Mouse (Mus musculus): ENCODE measurements around the gene Ube2d3. TPM values are rescaled to one million over a fixed set of nuclear protein-coding genes. Genes with fewer than 3 reads are reported as not detected.

Gene Ube2d3
- polyA plus RNA-seq, 1 experiment from 2014 or later = 281 TPM

- no peak overlapping the region for H3K4me3 ChIP-seq (replicated peaks)
- no peak overlapping the region for H3K27ac ChIP-seq
- ATAC-seq (ENCODE audit: low read depth) (no peak), DNase-seq (no peak)
- no peaks in the 10 kb centered on the region for H3K27me3 ChIP-seq
- peaks cover 39% of the 10 kb centered on the region for H3K36me3 ChIP-seq
- 0 out of 2 replicates have a peak, but pooled peaks cover 5% of the 10 kb centered on the region for H3K4me1 ChIP-seq (replicated peaks)
- H3K9me3 ChIP-seq (replicated peaks) = 0 out of 2 replicates have a peak, but pooled peaks cover 4% of the 10 kb centered on the region
- H3K9ac ChIP-seq = no peak overlapping the region
- 73% methylated on average over 12 of the region's 12 CpGs for WGBS (ENCODE audit: insufficient replicate concordance)
- no peak overlapping the region for H3K4me2 ChIP-seq
Measured at GRCm38 (mm10) chr3:135411056-135411455, 26.9 kb upstream of the Ube2d3 start.

- no peak overlapping the region for H3K9ac ChIP-seq
- no peak overlapping the region for H3K27ac ChIP-seq
- H3K4me1 ChIP-seq (replicated peaks) = 0 out of 2 replicates have a peak, but pooled peaks cover 5% of the 10 kb centered on the region
- H3K9me3 ChIP-seq (replicated peaks) = 0 out of 2 replicates have a peak, but pooled peaks cover 4% of the 10 kb centered on the region
- WGBS (ENCODE audit: insufficient replicate concordance) = 82% methylated on average over 9 of the region's 9 CpGs
- no peaks in the 10 kb centered on the region for H3K27me3 ChIP-seq
- H3K36me3 ChIP-seq = peaks cover 39% of the 10 kb centered on the region
- no peak overlapping the region for H3K4me2 ChIP-seq
- no peak overlapping the region for H3K4me3 ChIP-seq (replicated peaks)
- ATAC-seq (ENCODE audit: low read depth) = no peak
- DNase-seq = no peak
Measured at GRCm38 (mm10) chr3:135411824-135412223, 26.1 kb upstream of the Ube2d3 start.

- H3K27me3 ChIP-seq = no peaks in the 10 kb centered on the region
- H3K36me3 ChIP-seq = peaks cover 12% of the 10 kb centered on the region
- no peak overlapping the region for H3K4me2 ChIP-seq
- no peak overlapping the region for H3K27ac ChIP-seq
- H3K4me3 ChIP-seq (replicated peaks) = no peak overlapping the region
- no peak for DNase-seq
- H3K4me1 ChIP-seq (replicated peaks) = peaks cover 29% of the 10 kb centered on the region
- no peak for ATAC-seq (ENCODE audit: low read depth)
- H3K9ac ChIP-seq = no peak overlapping the region
- H3K9me3 ChIP-seq (replicated peaks) = no peaks in the 10 kb centered on the region
- 72% methylated on average over 3 of the region's 3 CpGs for WGBS (ENCODE audit: insufficient replicate concordance)
Measured at GRCm38 (mm10) chr3:135417245-135417644, 20.7 kb upstream of the Ube2d3 start.

- ATAC-seq (ENCODE audit: low read depth) = no peak
- Histone ChIP-seq H3K4me3 (replicated peaks) (no peak overlapping the region), H3K9me3 (replicated peaks) (no peaks in the 10 kb centered on the region), H3K4me2 (no peak overlapping the region), H3K4me1 (replicated peaks) (peaks cover 30% of the 10 kb centered on the region), H3K36me3 (peaks cover 12% of the 10 kb centered on the region), H3K9ac (no peak overlapping the region), H3K27ac (no peak overlapping the region), H3K27me3 (no peaks in the 10 kb centered on the region)
- WGBS (ENCODE audit: insufficient replicate concordance) = 30% methylated on average over 3 of the region's 3 CpGs
- DNase-seq = no peak
Measured at GRCm38 (mm10) chr3:135417799-135418198, 20.1 kb upstream of the Ube2d3 start.

- Histone ChIP-seq H3K36me3 (peaks cover 6% of the 10 kb centered on the region), H3K9ac (peak overlapping the region; percentile 92), H3K27me3 (no peaks in the 10 kb centered on the region), H3K9me3 (replicated peaks) (no peaks in the 10 kb centered on the region), H3K4me2 (peak overlapping the region; percentile 77), H3K27ac (peak overlapping the region; percentile 74), H3K4me3 (replicated peaks) (peak overlapping the region; percentile 69), H3K4me1 (replicated peaks) (peaks cover 36% of the 10 kb centered on the region)
- DNase-seq (no peak), ATAC-seq (ENCODE audit: low read depth) (no peak)
- 62% methylated on average over 9 of the region's 9 CpGs for WGBS (ENCODE audit: insufficient replicate concordance)
Measured at GRCm38 (mm10) chr3:135420542-135421309, 17.2 kb upstream of the Ube2d3 start.

GRCm38 (mm10) chr3:135421310-135421594 lies 16.7 kb upstream of the Ube2d3 start:
- peak overlapping the region; percentile 74 for H3K27ac ChIP-seq
- peak overlapping the region; percentile 69 for H3K4me3 ChIP-seq (replicated peaks)
- H3K9ac ChIP-seq = peak overlapping the region; percentile 92
- peaks cover 4% of the 10 kb centered on the region for H3K36me3 ChIP-seq
- no peak for DNase-seq
- H3K9me3 ChIP-seq (replicated peaks) = no peaks in the 10 kb centered on the region
- H3K4me1 ChIP-seq (replicated peaks) = peaks cover 36% of the 10 kb centered on the region
- no peak for ATAC-seq (ENCODE audit: low read depth)
- no peaks in the 10 kb centered on the region for H3K27me3 ChIP-seq
- peak overlapping the region; percentile 77 for H3K4me2 ChIP-seq

- Histone ChIP-seq H3K9ac (peak overlapping the region; percentile 92), H3K36me3 (no peaks in the 10 kb centered on the region; the same call in 1 of the 2 replicates), H3K4me3 (replicated peaks) (peak overlapping the region; percentile 69), H3K4me2 (peak overlapping the region; percentile 77), H3K27me3 (no peaks in the 10 kb centered on the region), H3K9me3 (replicated peaks) (no peaks in the 10 kb centered on the region), H3K27ac (peak overlapping the region; percentile 84), H3K4me1 (replicated peaks) (peaks cover 36% of the 10 kb centered on the region)
- WGBS (ENCODE audit: insufficient replicate concordance) = 5% methylated on average over 8 of the region's 8 CpGs
- DNase-seq (no peak), ATAC-seq (ENCODE audit: low read depth) (no peak)
Measured at GRCm38 (mm10) chr3:135422232-135422855, 15.6 kb upstream of the Ube2d3 start.

- Histone ChIP-seq H3K36me3 (no peaks in the 10 kb centered on the region; the same call in 1 of the 2 replicates), H3K4me2 (peak overlapping the region; percentile 77), H3K27me3 (no peaks in the 10 kb centered on the region), H3K27ac (peak overlapping the region; percentile 84), H3K4me1 (replicated peaks) (peaks cover 33% of the 10 kb centered on the region), H3K4me3 (replicated peaks) (peak overlapping the region; percentile 69), H3K9ac (peak overlapping the region; percentile 92), H3K9me3 (replicated peaks) (no peaks in the 10 kb centered on the region)
- DNase-seq = peak; percentile 80
- under 1% methylated on average over 92 of the region's 103 CpGs for WGBS (ENCODE audit: insufficient replicate concordance)
- ATAC-seq (ENCODE audit: low read depth) = peak; percentile 96
Measured at GRCm38 (mm10) chr3:135422856-135423607, 14.9 kb upstream of the Ube2d3 start.

GRCm38 (mm10) chr3:135423608-135424212 lies 14.2 kb upstream of the Ube2d3 start, which contains the start of gene Cisd2:
TSS of gene Cisd2 (minus strand) at chr3:135423925.
- Histone ChIP-seq H3K4me2 (peak within 1 kb of the TSS; percentile 77), H3K4me1 (replicated peaks) (peaks cover 30% of the 10 kb centered on the region), H3K4me3 (replicated peaks) (peak within 1 kb of the TSS; percentile 69), H3K36me3 (no peaks in the 10 kb centered on the region), H3K9ac (peak within 1 kb of the TSS; percentile 92), H3K9me3 (replicated peaks) (no peaks in the 10 kb centered on the region), H3K27me3 (no peaks in the 10 kb centered on the region), H3K27ac (peak within 1 kb of the TSS; percentile 84)
- ATAC-seq (ENCODE audit: low read depth) (peak; percentile 3; the same call in 1 of the 2 replicates), DNase-seq (no peak)
- 1% methylated on average over 8 of the region's 8 CpGs for WGBS (ENCODE audit: insufficient replicate concordance)

GRCm38 (mm10) chr3:135436901-135437616 lies 890 bp upstream of the Ube2d3 start:
- peak overlapping the region; percentile 85 for H3K4me2 ChIP-seq
- no peaks in the 10 kb centered on the region for H3K27me3 ChIP-seq
- H3K36me3 ChIP-seq = 0 out of 2 replicates have a peak, but pooled peaks cover 3% of the 10 kb centered on the region
- peak overlapping the region; percentile 74 for H3K27ac ChIP-seq
- H3K9ac ChIP-seq = peak overlapping the region; percentile 78
- no peak for DNase-seq
- no peak for ATAC-seq (ENCODE audit: low read depth)
- 61% methylated on average over 14 of the region's 14 CpGs for WGBS (ENCODE audit: insufficient replicate concordance)
- peaks cover 20% of the 10 kb centered on the region for H3K4me1 ChIP-seq (replicated peaks)
- H3K4me3 ChIP-seq (replicated peaks) = peak overlapping the region; percentile 91
- no peaks in the 10 kb centered on the region for H3K9me3 ChIP-seq (replicated peaks)
